Mouse (Mus musculus) megakaryocyte, embryonic 14.5 days (primary cell): Measurements from ENCODE around the gene Tmem104. TPM values are rescaled to one million over a fixed set of nuclear protein-coding genes. Genes with fewer than 3 reads are reported as not detected.

Source experiments
- H3K27me3 ChIP-seq: replicated peaks from 2 replicates; pipeline ENCODE3; 2012; ENCODE audit warnings: inconsistent platforms
- H3K36me3 ChIP-seq: replicated peaks from 2 replicates; pipeline ENCODE3; 2012; ENCODE audit warnings: low read length, inconsistent platforms, mixed read lengths
- H3K4me1 ChIP-seq: 2 replicates; pipeline ENCODE4 v1.6.1; 2012; ENCODE audit warnings: inconsistent platforms
- H3K4me3 ChIP-seq: replicated peaks from 2 replicates; pipeline ENCODE3; 2012; ENCODE audit warnings: moderate library complexity, mild to moderate bottlenecking, inconsistent platforms
- H3K9me3 ChIP-seq: 2 replicates; pipeline ENCODE4 v1.6.1; 2012; ENCODE audit warnings: inconsistent platforms
- FLI1 ChIP-seq: IDR thresholded peaks from 2 replicates; pipeline ENCODE4 v1.6.1; 2012; ENCODE audit warnings: low read length, inconsistent platforms, mixed read lengths
- GATA1 ChIP-seq: IDR thresholded peaks from 3 replicates; pipeline ENCODE4 v1.6.1; 2012; ENCODE audit warnings: mixed read lengths, low read length, inconsistent platforms, borderline replicate concordance
- polyA plus RNA-seq: library from polyadenylated mRNA; stranded (reverse); fragments of >175 nt; gene quantifications from 2 replicates; pipeline ENCODE4 v1.2.3, GENCODE M21; 2012; ENCODE audit warnings: low replicate concordance; ENCODE audit not compliant: insufficient read depth

Gene Tmem104
- polyA plus RNA-seq, 1 experiment, result 14.1 TPM

GRCm38 (mm10) chr11:115250405-115251090 is 63.3 kb downstream of the Tmem104 start:
- Histone ChIP-seq H3K4me3 (peak overlapping the region; percentile 87), H3K36me3 (peaks cover 7% of the 10 kb centered on the region), H3K27me3 (peaks cover 92% of the 10 kb centered on the region), H3K4me1 (peaks cover 38% of the 10 kb centered on the region), H3K9me3 (peaks cover 13% of the 10 kb centered on the region)
- TF ChIP-seq GATA1 (no peak), FLI1 (no peak)

GRCm38 (mm10) chr11:115251258-115251657 is 64.0 kb downstream of the Tmem104 start:
- Histone ChIP-seq H3K27me3 (peaks cover 98% of the 10 kb centered on the region), H3K9me3 (peaks cover 13% of the 10 kb centered on the region), H3K36me3 (peaks cover 2% of the 10 kb centered on the region), H3K4me1 (peaks cover 37% of the 10 kb centered on the region), H3K4me3 (no peak overlapping the region)
- no peak for TF ChIP-seq GATA1
- no peak for TF ChIP-seq FLI1

GRCm38 (mm10) chr11:115257775-115258510 is 70.7 kb downstream of the Tmem104 start:
- Histone ChIP-seq H3K36me3 (no peaks in the 10 kb centered on the region), H3K4me3 (peak overlapping the region; percentile 71), H3K27me3 (peaks cover 99% of the 10 kb centered on the region), H3K9me3 (peaks cover 6% of the 10 kb centered on the region; the same call in 1 of the 2 replicates), H3K4me1 (peaks cover 8% of the 10 kb centered on the region)
- no peak for TF ChIP-seq FLI1
- TF ChIP-seq GATA1, result no peak

- Histone ChIP-seq H3K4me1 (peaks cover 10% of the 10 kb centered on the region), H3K4me3 (no peak overlapping the region), H3K9me3 (peaks cover 6% of the 10 kb centered on the region; the same call in 1 of the 2 replicates), H3K27me3 (peaks cover 98% of the 10 kb centered on the region), H3K36me3 (no peaks in the 10 kb centered on the region)
- TF ChIP-seq GATA1 (no peak), FLI1 (no peak)
Measured at GRCm38 (mm10) chr11:115259134-115259533, 71.8 kb downstream of the Tmem104 start.

- H3K4me3 ChIP-seq, result no peak overlapping the region
- TF ChIP-seq FLI1 (no peak), GATA1 (no peak)
- peaks cover 2% of the 10 kb centered on the region; the same call in 1 of the 2 replicates for H3K9me3 ChIP-seq
- peaks cover 98% of the 10 kb centered on the region for H3K27me3 ChIP-seq
- peaks cover 37% of the 10 kb centered on the region for H3K4me1 ChIP-seq
- H3K36me3 ChIP-seq, result peaks cover 2% of the 10 kb centered on the region
Measured at GRCm38 (mm10) chr11:115262954-115263353, 75.7 kb downstream of the Tmem104 start.

- no peak for TF ChIP-seq GATA1
- no peak for TF ChIP-seq FLI1
- Histone ChIP-seq H3K36me3 (peaks cover 16% of the 10 kb centered on the region), H3K9me3 (no peaks in the 10 kb centered on the region), H3K27me3 (peaks cover 97% of the 10 kb centered on the region), H3K4me1 (peaks cover 33% of the 10 kb centered on the region), H3K4me3 (no peak overlapping the region)
Measured at GRCm38 (mm10) chr11:115264136-115264861, 77.0 kb downstream of the Tmem104 start.

- Histone ChIP-seq H3K9me3 (no peaks in the 10 kb centered on the region), H3K36me3 (peaks cover 22% of the 10 kb centered on the region), H3K4me1 (peaks cover 33% of the 10 kb centered on the region), H3K4me3 (peak overlapping the region; percentile 72), H3K27me3 (peaks cover 90% of the 10 kb centered on the region)
- TF ChIP-seq GATA1, result no peak
- no peak for TF ChIP-seq FLI1
Measured at GRCm38 (mm10) chr11:115264862-115265668, 77.8 kb downstream of the Tmem104 start.

- Histone ChIP-seq H3K36me3 (peaks cover 28% of the 10 kb centered on the region), H3K9me3 (no peaks in the 10 kb centered on the region), H3K4me1 (peaks cover 37% of the 10 kb centered on the region), H3K4me3 (peak overlapping the region; percentile 14), H3K27me3 (peaks cover 81% of the 10 kb centered on the region)
- TF ChIP-seq FLI1, result no peak
- TF ChIP-seq GATA1, result no peak
Measured at GRCm38 (mm10) chr11:115265771-115266399, 78.6 kb downstream of the Tmem104 start.
